Mouse (Mus musculus): ENCODE data around the gene Crygs. TPM values are rescaled to one million over a fixed set of nuclear protein-coding genes. Genes with fewer than 3 reads are reported as not detected.
"Not testable (repeated sequence)": the region's sequence is repeated elsewhere in the genome, so short reads cannot be mapped to it uniquely, and the experiment has no call there.

Gene Crygs
- polyA plus RNA-seq, 1 experiment: not detected

DNA sequence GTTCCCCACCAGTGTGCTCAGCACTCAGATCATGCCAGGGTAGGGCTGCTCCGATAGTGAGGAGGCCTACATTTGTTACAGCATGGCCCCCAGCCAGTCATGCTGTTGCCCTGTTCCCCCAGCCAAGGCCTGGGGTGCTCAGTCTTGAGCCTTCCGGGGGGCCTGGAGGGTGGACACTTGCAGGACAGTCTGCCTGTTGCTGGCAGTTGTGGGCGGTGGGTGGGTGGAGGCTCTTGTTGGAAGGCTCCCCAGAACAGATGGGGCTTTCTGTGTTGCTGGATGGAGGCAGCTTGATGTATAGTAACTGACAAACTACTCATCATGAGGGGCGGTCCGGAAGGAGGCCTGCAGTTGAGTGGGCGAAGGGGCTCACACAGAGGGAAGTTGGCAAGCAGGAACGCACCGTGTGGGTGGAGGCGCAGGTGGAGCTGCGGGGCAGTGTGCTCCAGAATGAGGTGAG is 21.4 kb downstream of the Crygs start:
- Histone ChIP-seq H3K27ac (ENCODE audit: control insufficient read depth, insufficient read depth, low read depth, low read length) (0 out of 2 replicates have a peak overlapping the region, but pooled peaks have one; percentile 32), H3K27me3 (ENCODE audit: control insufficient read depth, insufficient read depth, low read length) (no peaks in the 10 kb centered on the region), H3K4me3 (ENCODE audit: control insufficient read depth, low read depth, low read length) (peak overlapping the region; percentile 82), H3K4me1 (ENCODE audit: control insufficient read depth, insufficient read depth, low read length) (peaks cover 8% of the 10 kb centered on the region), H3K36me3 (ENCODE audit: control insufficient read depth, insufficient read depth, low read length) (no peaks in the 10 kb centered on the region)
- TF ChIP-seq POLR2A (IDR thresholded peaks at IDR 0.05; ENCODE audit: control insufficient read depth, low read depth, low read length) (no peak), CTCF (IDR thresholded peaks at IDR 0.05; ENCODE audit: control insufficient read depth, insufficient read depth, insufficient replicate concordance, low read depth, low read length) (no peak)

- no peaks in the 10 kb centered on the region for H3K4me1 ChIP-seq (ENCODE audit: control insufficient read depth, insufficient read depth, low read length)
- H3K36me3 ChIP-seq (ENCODE audit: control insufficient read depth, insufficient read depth, low read length): no peaks in the 10 kb centered on the region
- TF ChIP-seq POLR2A (IDR thresholded peaks at IDR 0.05; ENCODE audit: control insufficient read depth, low read depth, low read length) (no peak), CTCF (IDR thresholded peaks at IDR 0.05; ENCODE audit: control insufficient read depth, insufficient read depth, insufficient replicate concordance, low read depth, low read length) (no peak)
- H3K27ac ChIP-seq (ENCODE audit: control insufficient read depth, insufficient read depth, low read depth, low read length): no peak overlapping the region
- H3K27me3 ChIP-seq (ENCODE audit: control insufficient read depth, insufficient read depth, low read length): no peaks in the 10 kb centered on the region
- H3K4me3 ChIP-seq (ENCODE audit: control insufficient read depth, low read depth, low read length): no peak overlapping the region
These were observed 28.7 kb downstream of the Crygs start for GRCm38 (mm10) chr16:22782686-22783085.

- Histone ChIP-seq H3K27ac (ENCODE audit: control insufficient read depth, insufficient read depth, low read depth, low read length) (no peak overlapping the region), H3K27me3 (ENCODE audit: control insufficient read depth, insufficient read depth, low read length) (no peaks in the 10 kb centered on the region), H3K4me3 (ENCODE audit: control insufficient read depth, low read depth, low read length) (no peak overlapping the region), H3K36me3 (ENCODE audit: control insufficient read depth, insufficient read depth, low read length) (no peaks in the 10 kb centered on the region), H3K4me1 (ENCODE audit: control insufficient read depth, insufficient read depth, low read length) (no peaks in the 10 kb centered on the region)
- TF ChIP-seq CTCF (IDR thresholded peaks at IDR 0.05; ENCODE audit: control insufficient read depth, insufficient read depth, insufficient replicate concordance, low read depth, low read length) (no peak), POLR2A (IDR thresholded peaks at IDR 0.05; ENCODE audit: control insufficient read depth, low read depth, low read length) (no peak)
These were observed 32.0 kb downstream of the Crygs start for GRCm38 (mm10) chr16:22779228-22779835.

GRCm38 (mm10) chr16:22778296-22778695 is 33.1 kb downstream of the Crygs start:
- not testable (repeated sequence) for H3K27ac ChIP-seq (ENCODE audit: control insufficient read depth, insufficient read depth, low read depth, low read length); H3K4me1 ChIP-seq (ENCODE audit: control insufficient read depth, insufficient read depth, low read length); H3K27me3 ChIP-seq (ENCODE audit: control insufficient read depth, insufficient read depth, low read length); H3K4me3 ChIP-seq (ENCODE audit: control insufficient read depth, low read depth, low read length); H3K36me3 ChIP-seq (ENCODE audit: control insufficient read depth, insufficient read depth, low read length)

DNA sequence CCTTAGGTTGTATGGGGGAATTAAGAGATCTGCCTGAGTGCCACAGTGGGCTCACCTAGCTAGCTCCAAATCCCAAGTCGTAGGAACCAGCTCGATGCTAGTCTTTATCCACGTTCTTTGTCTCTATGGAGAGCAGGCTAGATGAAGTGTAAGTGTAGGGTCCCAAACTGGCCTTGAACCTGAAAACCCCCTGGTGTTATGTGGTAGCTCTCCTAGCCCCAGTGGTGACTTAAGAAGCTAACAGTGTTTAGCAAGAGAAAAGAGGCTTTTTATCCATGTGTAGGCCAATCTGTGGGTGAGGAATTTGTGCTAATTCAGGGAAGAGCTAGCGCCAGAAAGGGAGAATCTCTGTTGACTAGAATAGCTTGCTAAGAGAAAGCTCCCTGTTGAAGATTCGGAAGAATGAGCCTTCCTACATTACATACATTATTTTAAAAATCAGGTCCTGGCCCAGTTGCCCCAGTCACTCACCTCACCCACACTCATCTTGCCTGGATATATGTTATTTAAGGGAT is 35.8 kb downstream of the Crygs start:
- H3K27me3 ChIP-seq (ENCODE audit: control insufficient read depth, insufficient read depth, low read length): no peaks in the 10 kb centered on the region
- H3K4me3 ChIP-seq (ENCODE audit: control insufficient read depth, low read depth, low read length): no peak overlapping the region
- TF ChIP-seq CTCF (IDR thresholded peaks at IDR 0.05; ENCODE audit: control insufficient read depth, insufficient read depth, insufficient replicate concordance, low read depth, low read length): no peak
- TF ChIP-seq POLR2A (IDR thresholded peaks at IDR 0.05; ENCODE audit: control insufficient read depth, low read depth, low read length): no peak
- H3K36me3 ChIP-seq (ENCODE audit: control insufficient read depth, insufficient read depth, low read length): no peaks in the 10 kb centered on the region
- H3K27ac ChIP-seq (ENCODE audit: control insufficient read depth, insufficient read depth, low read depth, low read length): no peak overlapping the region
- no peaks in the 10 kb centered on the region for H3K4me1 ChIP-seq (ENCODE audit: control insufficient read depth, insufficient read depth, low read length)

- Histone ChIP-seq H3K27me3 (ENCODE audit: control insufficient read depth, insufficient read depth, low read length) (no peaks in the 10 kb centered on the region), H3K4me1 (ENCODE audit: control insufficient read depth, insufficient read depth, low read length) (peaks cover 7% of the 10 kb centered on the region), H3K4me3 (ENCODE audit: control insufficient read depth, low read depth, low read length) (no peak overlapping the region), H3K27ac (ENCODE audit: control insufficient read depth, insufficient read depth, low read depth, low read length) (no peak overlapping the region), H3K36me3 (ENCODE audit: control insufficient read depth, insufficient read depth, low read length) (no peaks in the 10 kb centered on the region)
- no peak for TF ChIP-seq POLR2A (IDR thresholded peaks at IDR 0.05; ENCODE audit: control insufficient read depth, low read depth, low read length)
- TF ChIP-seq CTCF (IDR thresholded peaks at IDR 0.05; ENCODE audit: control insufficient read depth, insufficient read depth, insufficient replicate concordance, low read depth, low read length): no peak
These were observed 42.7 kb downstream of the Crygs start for GRCm38 (mm10) chr16:22768661-22769060.

- Histone ChIP-seq H3K27me3 (ENCODE audit: control insufficient read depth, insufficient read depth, low read length) (no peaks in the 10 kb centered on the region), H3K4me3 (ENCODE audit: control insufficient read depth, low read depth, low read length) (no peak overlapping the region), H3K4me1 (ENCODE audit: control insufficient read depth, insufficient read depth, low read length) (peaks cover 7% of the 10 kb centered on the region), H3K36me3 (ENCODE audit: control insufficient read depth, insufficient read depth, low read length) (no peaks in the 10 kb centered on the region), H3K27ac (ENCODE audit: control insufficient read depth, insufficient read depth, low read depth, low read length) (no peak overlapping the region)
- TF ChIP-seq POLR2A (IDR thresholded peaks at IDR 0.05; ENCODE audit: control insufficient read depth, low read depth, low read length) (no peak), CTCF (IDR thresholded peaks at IDR 0.05; ENCODE audit: control insufficient read depth, insufficient read depth, insufficient replicate concordance, low read depth, low read length) (no peak)
These were observed 44.0 kb downstream of the Crygs start for GRCm38 (mm10) chr16:22767405-22767804.

Data from testis, adult 2 months (tissue).